Mouse (Mus musculus): Measurements from ENCODE around the gene Mybpc2.

Gene Mybpc2

DNA sequence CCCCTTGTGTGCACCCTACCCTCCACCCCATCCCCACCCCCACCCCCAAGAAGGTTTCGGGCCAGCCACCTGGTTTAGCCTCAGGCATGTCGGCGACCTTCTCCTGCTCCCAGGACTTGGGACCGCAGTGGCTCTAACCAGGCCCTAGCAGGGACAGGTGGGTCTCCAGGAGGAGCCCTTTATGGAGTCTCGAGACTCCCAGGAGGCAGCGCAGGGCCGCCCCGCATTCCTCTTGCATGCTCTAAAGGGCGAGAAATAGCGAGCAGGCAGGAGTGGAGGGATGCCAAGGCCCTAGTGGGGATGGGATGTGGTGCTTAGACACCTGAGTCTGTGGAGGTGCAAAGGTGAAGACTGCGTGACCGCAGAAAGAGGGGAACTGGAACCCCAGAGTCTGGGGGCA, at the start of gene Mybpc2:
Mybpc2 (minus strand) TSS at position 155 of the 400 bp plus-strand sequence.
- DNase-seq (ENCODE audit: low spot score in 2 of 2): no peak

DNA sequence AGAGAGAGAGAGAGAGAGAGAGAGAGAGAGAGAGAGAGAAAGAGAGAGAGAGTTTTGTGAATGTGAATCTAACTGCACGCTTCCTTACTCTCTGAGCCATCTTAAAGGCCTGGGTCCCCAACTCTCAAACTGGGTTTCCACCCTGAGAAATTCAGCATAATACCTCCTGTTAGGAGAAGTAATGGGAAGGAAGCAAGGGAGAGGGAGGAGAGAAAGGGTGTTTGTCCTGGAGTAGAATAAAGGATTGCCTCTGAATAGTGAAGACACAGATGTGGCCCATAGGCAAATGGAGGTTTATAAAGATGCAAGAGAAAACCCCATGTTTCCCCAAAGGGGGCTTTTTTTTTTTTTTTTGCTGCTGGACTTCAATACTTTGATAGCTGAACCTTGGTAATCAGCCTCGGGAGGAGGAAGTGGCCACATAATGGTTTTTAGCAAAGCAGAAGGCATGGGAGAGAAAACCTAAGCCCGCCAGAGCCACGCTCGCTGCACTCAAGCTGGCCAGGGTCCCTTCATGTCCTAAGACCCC, 48.6 kb upstream of the Mybpc2 start:
- no peak for DNase-seq (ENCODE audit: low spot score in 2 of 2)

DNA sequence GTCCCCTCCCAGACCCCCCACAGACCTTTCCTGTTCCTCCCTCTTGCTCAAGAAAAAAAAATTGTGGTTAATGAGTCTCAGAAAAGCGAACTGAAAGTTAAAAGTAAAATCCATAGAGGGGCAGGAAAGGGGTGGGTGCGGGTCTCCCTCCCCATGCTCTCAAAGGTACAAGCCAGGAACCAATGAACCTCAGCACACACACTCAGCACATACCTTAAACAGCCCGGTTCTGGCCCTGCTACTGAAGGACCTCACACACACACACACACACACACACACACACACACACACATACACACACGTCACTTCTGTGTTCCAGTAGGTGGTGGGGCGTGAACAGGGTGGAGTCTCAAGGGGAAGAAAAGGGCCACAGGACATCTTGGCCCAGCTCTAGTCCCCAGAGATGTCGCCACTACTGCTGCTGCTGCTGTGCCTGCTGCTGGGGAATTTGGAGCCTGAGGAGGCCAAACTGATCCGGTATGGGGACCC, 47.8 kb upstream of the Mybpc2 start, which contains the start of gene Napsa:
Napsa (plus strand) TSS at position 168 of the 489 bp plus-strand sequence.
- DNase-seq (ENCODE audit: low spot score in 2 of 2): peak; percentile 46 to 79

DNA sequence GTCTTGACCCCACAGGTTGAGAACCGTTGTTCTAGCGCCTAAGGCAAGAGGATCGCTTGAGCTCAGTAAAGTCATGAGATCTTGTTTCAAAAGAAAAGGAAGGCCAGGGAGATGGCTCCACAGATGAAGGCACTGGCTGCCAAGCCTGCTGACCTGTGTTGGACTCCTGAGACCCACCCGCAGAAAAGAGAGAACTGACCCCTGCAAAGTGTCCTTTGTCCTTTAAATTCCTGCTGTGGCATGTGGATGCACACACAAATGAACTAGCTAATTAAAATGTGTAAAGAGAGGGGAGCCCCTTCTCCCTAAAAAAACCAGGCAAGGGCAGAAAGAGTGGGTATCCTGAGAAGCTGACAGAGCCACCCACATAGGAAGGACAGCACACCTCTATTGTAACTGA, 47.4 kb upstream of the Mybpc2 start:
- DNase-seq (ENCODE audit: low spot score in 2 of 2): no peak

DNA sequence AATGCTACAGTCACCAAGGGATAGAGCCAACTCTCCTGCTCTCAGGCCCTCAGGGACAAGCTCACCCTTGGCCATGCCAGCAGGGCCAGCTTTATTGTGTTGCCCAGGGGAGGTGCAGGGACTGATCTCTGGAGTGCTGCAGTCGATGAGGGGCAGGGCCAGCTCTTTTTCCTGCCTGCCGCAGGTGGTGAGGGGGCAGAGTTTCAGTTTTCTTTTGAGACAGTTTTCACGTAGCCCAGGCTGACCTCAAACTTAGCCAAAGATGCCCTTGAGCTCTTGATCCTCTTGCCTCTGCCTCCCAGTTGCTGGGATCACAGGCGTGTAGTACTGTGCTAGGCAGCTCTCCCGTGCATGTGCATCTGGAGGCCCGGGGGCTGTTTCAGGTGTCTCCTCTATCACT, 46.5 kb upstream of the Mybpc2 start:
- DNase-seq (ENCODE audit: low spot score in 2 of 2): no peak

DNA sequence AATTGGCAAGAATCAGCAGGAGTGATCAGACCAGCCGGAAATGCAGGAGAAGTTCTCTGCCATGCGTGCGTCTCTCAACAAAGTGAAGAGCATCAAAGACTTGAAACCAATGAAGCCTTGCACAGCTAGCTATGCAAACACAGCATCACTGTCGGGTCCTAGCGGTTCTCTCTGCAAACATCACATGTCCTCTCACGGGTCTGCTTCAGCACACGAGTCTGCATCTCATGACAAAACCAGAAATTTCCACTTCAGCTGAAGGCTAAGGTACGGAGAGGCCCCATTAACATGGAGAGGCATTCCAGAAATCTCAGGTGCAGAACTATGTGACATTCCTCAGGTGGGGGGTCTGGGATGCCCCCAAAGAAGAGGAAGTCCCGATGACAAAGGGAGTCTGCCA, 44.3 kb upstream of the Mybpc2 start:
- no peak for DNase-seq (ENCODE audit: low spot score in 2 of 2)

DNA sequence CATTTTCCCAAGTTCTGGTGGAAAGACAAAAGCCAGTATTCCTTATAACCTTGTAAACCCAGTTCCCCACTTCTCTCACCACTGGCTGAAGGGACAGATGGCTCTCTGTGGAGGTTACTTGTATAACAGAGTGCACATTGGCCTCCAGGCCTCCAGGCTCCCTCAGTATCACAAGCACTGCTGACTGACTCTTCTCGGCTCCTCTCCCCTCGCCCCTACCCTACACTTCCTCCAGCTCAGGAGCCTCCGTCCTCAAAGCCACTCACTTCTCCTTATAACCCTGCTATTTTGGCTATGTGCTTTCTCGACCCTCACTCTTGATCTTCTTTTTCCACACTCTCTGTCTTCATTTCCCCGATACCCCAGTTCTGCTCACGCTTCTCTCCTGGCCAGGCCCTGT, 41.0 kb upstream of the Mybpc2 start:
- DNase-seq (ENCODE audit: low spot score in 2 of 2): no peak

DNA sequence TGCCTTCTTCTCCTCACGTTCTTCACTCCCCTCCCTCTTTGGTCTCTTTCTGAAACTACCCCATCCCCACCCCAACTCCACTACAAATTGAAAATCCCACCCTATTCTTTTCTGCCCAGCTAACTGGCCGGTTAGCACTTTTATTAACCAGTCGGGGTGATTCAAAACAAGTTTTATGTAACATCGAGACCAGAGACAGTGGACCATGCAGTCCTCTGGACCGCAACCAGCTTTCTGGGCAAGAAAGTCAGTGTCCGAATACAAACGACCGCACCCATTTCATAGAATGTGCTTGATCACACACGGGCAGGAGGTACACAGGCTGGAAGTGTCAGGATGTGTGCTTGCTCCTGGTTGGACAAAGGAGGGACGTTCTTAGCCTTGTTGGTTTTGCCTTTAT, 40.0 kb upstream of the Mybpc2 start:
- DNase-seq (ENCODE audit: low spot score in 2 of 2): no peak

DNA sequence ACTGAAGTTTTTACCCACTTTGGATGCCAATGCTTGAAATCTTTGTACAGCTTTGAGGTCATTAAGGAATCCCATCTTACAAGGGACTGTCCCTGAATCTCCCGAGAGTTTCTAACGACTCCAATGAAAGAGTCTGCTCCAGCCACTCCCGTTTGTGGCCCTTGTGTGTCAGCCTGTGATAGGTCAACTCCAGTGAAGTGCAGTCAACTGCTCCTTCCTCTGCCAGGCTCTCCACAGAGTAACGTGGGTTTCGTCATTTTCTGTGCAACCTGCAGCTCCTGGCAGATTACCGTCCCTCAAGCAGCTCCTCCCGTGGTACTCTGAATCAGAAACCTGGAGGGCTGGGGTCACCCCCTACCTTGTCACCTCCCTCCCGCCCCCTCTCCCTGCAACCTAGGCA, 38.8 kb upstream of the Mybpc2 start:
- no peak for DNase-seq (ENCODE audit: low spot score in 2 of 2)

DNA sequence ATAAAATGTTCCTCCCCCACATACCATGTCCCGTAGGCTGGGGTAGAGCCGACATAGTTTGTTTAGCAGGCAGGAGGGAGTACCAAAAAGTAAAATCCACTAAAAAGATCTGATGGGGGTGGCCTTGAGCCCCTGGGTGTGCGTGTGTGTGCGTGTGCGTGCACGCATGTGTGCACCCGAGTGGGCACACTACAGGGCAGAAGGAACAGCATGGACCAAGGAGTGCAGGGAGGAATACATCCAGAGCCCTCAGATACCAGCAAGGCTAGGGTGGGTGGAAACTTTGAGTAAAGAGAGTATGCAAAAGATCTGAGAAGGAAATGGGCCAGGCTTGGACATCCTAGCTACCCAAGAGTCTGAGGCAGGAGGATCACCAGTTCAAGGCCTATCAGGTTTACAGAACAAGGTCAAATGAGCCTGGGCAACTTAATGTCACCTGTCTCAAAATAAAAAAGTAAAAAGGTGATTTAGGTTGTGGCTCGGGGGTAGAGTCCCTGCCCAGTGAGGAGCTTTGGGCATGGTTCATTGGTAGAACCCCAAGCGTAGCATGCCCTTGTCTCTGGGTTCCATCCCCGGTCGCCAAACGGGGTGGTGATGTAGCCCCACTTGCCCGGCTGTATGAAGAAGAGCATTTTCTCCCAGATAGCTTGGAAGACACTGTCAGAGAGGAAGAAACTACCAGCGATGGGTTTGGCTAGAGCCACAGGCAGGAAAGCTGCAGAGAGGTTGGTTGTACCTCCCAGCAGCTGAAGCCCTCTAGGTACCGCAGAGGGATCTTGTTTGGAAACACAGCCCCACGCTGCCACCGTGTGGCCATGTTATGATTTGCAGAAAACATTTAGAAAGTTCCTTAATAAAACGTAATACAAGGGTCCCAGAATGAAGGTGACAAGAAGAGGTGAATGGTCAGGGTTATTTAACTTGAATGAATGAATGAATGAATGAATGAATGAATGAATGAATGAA, 36.3 kb upstream of the Mybpc2 start:
- peak; percentile 73 to 87 for DNase-seq (ENCODE audit: low spot score in 2 of 2)

DNA sequence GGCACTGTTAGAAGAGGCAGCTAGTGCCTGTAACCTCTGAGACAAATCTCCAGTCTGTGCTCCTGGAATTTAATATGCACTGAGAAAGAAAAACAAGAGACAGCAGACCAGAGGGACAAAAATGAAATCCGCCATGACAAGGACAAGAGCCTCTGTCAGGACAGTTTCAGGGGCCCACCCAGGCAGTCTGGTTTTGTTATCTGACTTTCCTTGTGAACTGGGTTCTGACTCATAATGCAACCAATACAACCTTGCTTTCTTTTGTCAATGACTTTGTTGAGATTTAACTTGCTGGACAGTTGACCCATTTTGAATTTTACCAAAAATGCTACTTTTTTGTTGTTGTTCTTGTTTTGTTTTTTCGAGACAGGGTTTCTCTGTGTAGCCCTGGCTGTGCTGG, 33.2 kb upstream of the Mybpc2 start:
- no peak for DNase-seq (ENCODE audit: low spot score in 2 of 2)

DNA sequence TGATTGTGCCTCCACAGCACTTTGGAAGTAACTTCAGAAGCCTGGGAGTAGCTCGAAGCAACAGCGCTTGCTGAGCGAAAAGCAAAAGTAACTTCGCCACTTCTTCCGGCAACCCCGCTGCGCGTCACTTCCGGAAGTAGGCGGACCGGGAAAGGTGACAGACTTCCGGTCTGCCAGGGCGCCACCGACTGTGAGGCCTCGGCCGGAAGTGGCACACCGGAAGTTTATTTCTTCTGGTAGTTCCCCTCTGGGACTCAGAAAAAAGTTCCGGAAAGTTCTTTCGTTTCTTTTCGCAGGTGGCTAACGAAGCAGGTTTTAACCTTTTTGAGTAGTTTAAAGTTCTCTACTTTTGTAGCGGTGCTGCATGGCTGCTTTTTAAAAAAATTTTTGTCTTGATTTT, 29.4 kb upstream of the Mybpc2 start, which contains the start of gene Nr1h2:
Nr1h2 (minus strand) TSS at position 126 of the 400 bp plus-strand sequence.
- DNase-seq (ENCODE audit: low spot score in 2 of 2): peak; percentile 90 to 98

DNA sequence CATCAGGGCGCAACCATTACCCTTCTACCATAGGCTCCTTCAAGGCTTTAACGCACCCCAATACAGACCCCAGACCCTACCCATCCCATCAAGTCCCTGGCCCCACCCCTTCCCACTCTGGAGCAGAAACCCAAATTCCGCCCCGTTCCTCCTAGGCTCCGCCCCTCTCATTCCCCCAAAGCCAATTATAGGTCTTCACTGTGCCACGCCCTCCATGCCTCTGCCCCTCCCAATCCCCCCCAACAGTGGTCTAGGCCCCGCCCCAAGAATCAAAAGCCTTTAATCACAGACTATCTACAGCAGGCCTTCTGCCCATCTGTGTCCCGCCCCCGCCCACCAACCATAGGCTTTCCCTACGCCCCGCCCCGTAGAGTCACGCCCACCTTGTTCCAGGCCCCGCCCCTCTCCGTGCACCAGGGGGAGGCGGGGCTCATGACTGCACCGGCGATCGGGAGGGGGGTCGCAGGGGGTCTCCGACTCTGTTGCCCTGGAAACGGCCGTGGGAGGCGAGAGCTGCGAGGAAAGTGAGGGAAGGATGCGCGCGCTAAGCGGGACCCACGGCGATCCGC, 28.8 kb upstream of the Mybpc2 start:
- peak; percentile 81 to 94 for DNase-seq (ENCODE audit: low spot score in 2 of 2)

DNA sequence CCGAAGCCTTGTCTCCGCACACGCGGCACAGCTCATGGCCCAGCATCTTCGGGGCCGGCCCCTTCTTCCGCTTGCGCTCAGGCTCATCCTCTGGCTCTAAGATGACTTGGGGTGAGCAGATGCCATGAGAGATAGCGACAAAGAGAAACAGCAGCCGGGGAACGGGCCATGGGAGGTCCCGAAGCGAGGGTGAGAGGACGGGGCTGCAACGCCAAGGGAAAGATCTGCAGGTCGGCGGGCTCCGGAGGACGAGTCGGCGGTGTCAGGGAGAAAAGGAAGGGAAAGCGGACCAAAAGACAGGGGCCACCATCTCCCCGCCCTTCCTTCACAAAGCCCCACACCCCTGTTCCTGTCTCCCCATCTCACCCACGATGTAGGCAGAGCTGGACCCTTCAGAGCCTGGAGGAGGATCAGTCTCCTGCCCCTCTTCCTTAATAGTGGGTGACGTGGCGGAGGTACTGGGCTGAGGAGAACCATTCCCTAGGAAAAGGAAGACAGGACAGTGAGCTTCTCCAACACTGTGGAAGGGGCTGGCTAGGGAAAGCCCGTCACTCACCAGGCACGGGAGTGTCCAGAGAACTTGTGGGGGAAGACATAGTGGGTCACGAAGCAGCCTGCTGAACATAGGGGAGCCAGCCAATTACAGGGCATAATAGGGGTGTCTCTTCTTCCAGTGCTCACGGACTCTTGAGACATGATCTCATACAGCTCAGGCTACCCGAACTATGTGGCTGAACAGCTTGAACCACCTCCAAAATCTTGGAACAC, 27.9 kb upstream of the Mybpc2 start:
- DNase-seq (ENCODE audit: low spot score in 2 of 2): no peak

DNA sequence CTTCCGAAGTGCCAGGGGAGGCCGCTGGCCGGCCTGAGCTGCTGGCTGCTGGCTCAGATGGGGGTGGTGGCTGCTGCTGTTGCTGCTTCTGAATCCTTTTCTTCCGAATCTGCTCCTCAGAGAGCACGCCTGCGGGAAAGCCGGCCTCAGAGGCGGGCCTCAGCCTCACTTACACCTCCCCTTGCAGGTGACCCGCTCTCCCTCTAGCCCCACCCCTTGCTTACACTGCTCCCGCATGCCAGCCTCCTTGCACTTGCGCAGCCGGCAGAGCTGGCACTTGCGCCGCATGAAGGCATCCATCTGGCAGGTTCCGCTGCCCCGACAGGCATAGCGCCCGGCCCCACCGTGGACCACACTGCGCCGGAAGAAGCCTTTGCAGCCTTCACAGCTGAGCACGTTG, 27.3 kb upstream of the Mybpc2 start:
- DNase-seq (ENCODE audit: low spot score in 2 of 2): no peak

DNA sequence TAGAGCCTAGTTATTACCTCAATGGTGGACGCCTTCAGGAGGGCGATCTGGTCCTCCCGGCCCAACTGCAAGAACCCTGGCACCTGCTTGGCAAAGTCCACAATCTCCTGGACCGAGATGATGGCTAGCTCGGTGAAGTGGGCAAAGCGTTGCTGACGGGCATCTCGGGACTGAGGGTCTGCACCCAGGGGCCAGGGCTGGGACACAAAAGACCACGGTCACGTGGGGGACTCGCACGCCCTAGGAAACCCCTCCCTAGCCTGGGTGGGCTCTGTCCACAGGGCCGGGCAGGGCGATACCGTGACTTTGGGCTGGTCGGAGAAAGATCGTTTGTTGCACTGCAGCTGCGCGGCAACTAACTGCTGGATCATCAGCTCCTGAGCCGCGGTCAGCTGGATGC, 26.8 kb upstream of the Mybpc2 start:
- DNase-seq (ENCODE audit: low spot score in 2 of 2): no peak

DNA sequence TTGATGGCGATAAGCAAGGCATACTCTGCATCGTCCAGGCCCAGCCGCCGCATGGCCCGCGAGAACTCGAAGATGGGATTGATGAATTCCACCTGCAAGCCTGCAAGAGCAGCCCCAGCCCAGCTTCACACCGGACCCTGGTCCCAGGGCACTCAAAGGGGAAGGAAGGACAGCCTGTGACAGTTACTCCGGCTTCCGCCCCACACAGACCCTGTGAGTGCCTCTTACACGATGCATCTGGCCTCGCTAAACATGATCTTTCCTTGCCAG, 25.9 kb upstream of the Mybpc2 start:
- no peak for DNase-seq (ENCODE audit: low spot score in 2 of 2)

DNA sequence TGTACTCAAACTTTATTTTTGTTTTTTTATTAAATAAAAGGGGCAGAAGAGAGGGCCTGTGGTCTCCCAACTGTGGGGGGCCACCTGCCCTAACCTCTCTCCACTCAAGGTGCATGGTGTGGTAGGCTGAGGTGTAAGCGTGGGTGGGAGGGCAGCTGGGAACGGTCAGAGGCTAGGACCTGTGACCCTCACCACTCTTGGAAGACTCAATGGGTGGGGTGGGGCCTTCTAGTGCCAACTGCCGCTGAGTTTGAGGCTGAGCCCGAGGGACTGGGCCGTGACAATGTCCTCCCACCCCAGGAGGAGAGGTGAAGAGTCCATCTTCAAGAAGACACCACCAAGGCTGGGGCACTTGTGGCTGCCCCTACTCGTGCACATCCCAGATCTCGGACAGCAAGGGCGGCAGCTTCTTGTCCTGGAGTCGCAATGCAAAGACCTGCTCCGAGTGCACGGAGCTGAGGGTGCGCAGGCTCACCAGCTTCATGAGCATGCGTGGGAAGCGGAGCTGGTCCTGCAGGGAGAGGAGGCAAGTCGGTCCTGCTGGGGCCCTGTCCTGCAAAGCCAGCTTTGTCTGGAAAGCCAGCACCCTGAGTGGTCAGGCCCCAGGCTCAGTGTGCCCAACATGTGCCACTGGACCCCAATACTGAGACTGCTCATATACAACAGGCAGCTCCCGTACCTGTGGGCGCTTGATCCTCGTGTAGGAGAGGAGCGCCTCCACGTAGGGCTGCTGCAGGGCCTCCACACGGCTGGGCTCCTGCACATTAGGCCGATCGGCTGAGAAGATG, 25.4 kb upstream of the Mybpc2 start:
- no peak for DNase-seq (ENCODE audit: low spot score in 2 of 2)

DNA sequence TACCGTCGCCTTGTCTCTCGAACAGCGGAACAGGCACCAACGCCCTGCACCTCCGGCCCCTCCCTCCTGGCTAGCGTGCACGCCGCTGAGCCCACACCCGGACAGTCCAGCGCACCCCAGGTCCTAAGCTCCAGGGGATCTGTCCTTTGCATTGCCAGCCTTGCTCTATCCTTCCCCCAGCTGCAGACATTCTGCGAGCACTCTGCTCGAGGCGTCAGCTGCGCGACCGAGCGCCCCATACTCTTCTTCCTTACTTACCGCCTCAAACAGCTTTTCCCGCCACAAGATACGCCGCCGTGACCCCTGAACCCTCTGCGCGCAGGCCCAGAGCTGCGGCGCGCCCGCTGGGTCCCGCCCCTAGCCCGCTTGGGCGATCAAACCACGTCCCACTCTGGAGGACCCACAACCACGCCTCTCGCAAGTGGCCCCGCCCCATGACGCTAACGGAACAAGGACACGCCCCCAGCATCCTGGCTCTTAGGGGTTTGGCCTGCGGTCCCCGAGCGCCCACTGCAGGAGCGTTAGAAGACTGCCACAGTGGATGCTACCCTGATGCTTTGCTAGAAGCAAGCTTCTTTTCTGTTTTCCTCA, 24.1 kb upstream of the Mybpc2 start, which contains the start of gene Pold1:
Pold1 (minus strand) TSS at position 353 of the 591 bp plus-strand sequence.
- DNase-seq (ENCODE audit: low spot score in 2 of 2): peak; percentile 99 to 100

DNA sequence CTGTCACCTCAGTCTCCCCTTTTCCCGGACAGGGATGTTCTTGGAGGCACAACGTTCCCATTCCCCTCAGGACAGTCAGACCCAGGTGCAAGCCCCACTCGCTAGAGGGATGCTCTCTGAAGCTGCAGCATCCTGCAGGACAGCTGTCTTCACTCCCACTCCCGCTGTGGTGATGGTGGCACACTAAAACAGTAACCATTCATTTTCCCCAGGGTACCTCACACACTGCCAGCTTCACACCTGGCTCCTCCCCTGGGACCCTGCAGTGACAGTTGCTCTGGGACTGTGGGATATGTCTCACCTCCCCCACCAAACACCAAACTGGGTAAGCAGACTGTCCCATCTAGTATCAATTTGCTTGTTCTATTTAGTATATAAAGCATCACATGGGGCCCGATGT, 23.3 kb upstream of the Mybpc2 start:
- peak in 1 of 2 experiments; percentile 51 for DNase-seq (ENCODE audit: low spot score in 2 of 2)

DNA sequence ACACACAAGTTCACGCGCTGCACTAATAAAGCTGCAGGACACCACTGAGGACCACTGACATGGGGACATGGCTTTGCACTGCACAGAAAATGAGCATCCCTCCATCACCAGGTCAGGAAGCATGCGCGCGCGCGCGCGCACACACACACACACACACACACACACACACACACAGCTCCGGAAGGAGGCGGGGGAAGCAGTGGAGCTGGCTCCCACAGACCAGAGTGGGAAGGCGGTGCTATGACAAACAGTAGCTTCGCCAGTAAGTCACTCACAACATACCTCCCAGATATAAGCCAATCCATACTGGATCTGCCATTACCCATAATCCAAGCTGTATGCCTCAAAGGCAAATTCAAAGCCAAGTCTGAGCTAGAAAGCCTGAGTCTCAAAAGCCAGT, 22.6 kb upstream of the Mybpc2 start:
- DNase-seq (ENCODE audit: low spot score in 2 of 2): peak in 1 of 2 experiments; percentile 44

Measured in spleen, postnatal 10 days (tissue).